Mouse (Mus musculus): ENCODE measurements around the gene Rpl3.

DNA sequence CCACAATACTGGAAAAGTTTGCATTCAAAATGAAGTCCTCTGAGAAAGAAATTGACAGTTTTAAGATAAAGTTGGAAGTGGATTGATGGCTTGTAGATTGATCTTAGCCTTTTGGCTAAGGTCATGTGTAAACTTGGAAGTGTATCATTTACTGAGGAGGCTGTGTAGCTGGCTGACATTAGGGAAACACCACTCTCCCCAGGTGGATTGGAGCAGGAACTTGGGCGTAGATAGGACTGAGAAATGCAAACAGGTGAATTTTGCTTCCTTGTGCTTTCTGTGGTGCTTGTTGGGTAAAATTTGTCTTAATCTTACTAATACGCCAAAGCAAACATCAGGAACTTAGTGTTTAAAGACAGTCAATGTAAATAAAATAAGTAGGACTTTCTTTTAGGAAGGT, 48.6 kb upstream of the Rpl3 start:
- TF ChIP-seq CTCF (IDR thresholded peaks at IDR 0.05; ENCODE audit: borderline replicate concordance, extremely low read depth, insufficient read depth, insufficient read length) (no peak), POLR2A (IDR thresholded peaks at IDR 0.05; ENCODE audit: borderline replicate concordance, extremely low read depth, insufficient read depth, insufficient read length, poor library complexity, severe bottlenecking) (no peak)

Measured in brain, embryonic 14.5 days (tissue).